Mouse (Mus musculus) left cerebral cortex, adult 2 months (tissue): ENCODE measurements at regions not wholly inside any gene's neighbourhood (a gene's known extent, or its start where the extent isn't known, plus 50 kb on each side); places are given as distances from the start of the nearest gene placed in this dataset.
A peak's percentile ranks its signal among the peaks of the same experiment; 100 is the strongest.

Experiments
- DNase-seq, 2 experiments: peaks; one replicate each; pipeline ENCODE4 v3.0.0; 2021 to 2022; ENCODE audit warnings: low spot score in 2 of 2, mixed read lengths in 1 of 2; ENCODE audit errors: extremely low spot score in 1 of 2
- H3K27ac ChIP-seq: fragments of 200-600 bp; 2 replicates; pipeline ENCODE4 v1.8.1; 2022
- H3K4me3 ChIP-seq: fragments of 200-600 bp; 2 replicates; pipeline ENCODE4 v1.8.1; 2022
- CTCF ChIP-seq: fragments of 200-600 bp; IDR thresholded peaks from 2 replicates; pipeline ENCODE4 v1.8.1; 2022; ENCODE audit warnings: antibody characterized with exemption, mild to moderate bottlenecking, moderate library complexity
- intact Hi-C: fragments of 180-260 bp; cut with DNase I; formaldehyde crosslinking; loops from one replicate; pipeline ENCODE4 v1.15.1; 2025

DNA sequence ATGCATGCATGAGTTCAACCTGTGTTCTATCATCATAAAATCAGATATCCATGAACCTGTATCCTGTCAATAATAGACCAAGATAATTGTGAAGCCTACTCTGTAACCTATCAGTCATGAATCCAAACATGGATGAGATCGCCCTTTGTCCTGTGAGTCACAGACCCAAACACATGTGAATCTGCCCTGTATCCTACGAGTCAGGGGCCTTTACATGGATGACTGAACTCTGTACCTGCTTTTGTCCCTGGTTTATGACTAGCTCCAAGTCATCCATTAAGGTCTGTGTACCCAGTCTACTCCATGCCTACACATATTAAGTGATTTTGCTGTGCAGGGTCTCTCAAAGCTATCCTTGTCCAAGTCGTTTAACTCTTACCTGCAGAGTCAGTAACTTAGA lies 187.7 kb upstream of the Tbl1xr1 start:
- intact Hi-C loops: no loop called here
- TF ChIP-seq CTCF: no peak
- Histone ChIP-seq H3K27ac (no peak overlapping the region), H3K4me3 (no peak overlapping the region)
- no peak for DNase-seq

DNA sequence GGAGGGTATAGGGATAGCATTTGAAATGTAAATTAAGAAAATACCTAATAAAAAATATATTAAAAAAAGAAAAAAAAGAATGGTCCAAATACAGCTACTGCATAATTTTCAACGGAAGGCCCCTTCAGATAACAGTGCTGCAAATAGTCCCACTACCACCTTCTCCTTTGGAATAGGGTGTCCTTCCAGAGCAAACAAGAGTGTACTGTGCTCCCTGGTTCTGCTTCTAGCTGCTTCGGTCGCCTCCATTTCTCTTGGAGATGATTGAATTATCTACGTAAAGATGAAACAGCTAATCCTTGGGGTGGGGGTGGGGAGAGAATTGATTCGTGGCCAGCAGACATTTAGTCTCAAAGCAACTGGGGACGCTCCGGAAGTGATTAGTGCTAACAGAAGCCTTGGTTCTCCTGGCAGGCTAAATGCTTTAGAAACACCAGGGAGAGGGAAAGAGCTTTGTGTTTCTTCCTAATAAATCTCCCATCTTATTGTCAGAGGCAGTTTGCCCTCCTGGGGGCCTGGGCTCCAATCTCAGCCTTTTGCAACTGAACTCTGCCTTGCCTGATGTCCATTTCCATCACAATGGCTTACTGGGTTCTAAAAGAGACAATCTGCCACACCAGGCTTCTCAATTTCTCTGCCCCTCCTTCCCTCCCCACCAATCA lies 184.5 kb upstream of the Tbl1xr1 start:
- no peak overlapping the region for H3K27ac ChIP-seq
- TF ChIP-seq CTCF: no peak
- intact Hi-C loops: loop anchor here (2.0 kb wide), 2 partner anchors 45 to 185 kb away; partner anchors contain the start of gene Tbl1xr1
- H3K4me3 ChIP-seq: no peak overlapping the region
- no peak for DNase-seq

DNA sequence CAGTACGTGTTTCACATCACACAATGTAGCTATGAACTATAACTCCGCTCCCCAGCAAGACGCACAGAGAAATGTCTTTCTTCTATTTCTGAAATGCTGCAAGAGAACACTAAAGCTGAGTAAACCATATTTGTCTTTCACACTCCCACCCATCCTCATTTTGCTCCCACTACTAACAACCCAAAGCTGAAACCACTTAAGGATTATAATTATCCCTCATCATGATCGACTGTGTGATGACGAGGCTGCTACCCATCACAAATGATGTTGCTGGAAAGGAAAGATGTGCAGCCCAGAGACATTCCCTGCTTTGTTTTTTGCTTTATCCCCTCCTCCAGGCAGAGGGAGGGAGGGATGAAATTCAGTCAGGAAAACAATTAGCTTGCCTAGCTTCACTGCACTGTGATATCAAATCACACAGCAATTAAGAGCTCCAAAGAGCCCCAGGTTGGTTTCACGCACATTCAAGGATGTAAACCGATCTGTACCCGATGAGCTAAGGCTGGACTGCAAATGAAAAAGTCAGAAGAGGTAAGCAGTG lies 183.5 kb upstream of the Tbl1xr1 start:
- intact Hi-C loops: loop anchor here (2.0 kb wide), 2 partner anchors 44 to 184 kb away; partner anchors contain the start of gene Tbl1xr1
- no peak overlapping the region for H3K4me3 ChIP-seq
- H3K27ac ChIP-seq: peak overlapping the region; percentile 20; the same call in 1 of the 2 replicates

DNA sequence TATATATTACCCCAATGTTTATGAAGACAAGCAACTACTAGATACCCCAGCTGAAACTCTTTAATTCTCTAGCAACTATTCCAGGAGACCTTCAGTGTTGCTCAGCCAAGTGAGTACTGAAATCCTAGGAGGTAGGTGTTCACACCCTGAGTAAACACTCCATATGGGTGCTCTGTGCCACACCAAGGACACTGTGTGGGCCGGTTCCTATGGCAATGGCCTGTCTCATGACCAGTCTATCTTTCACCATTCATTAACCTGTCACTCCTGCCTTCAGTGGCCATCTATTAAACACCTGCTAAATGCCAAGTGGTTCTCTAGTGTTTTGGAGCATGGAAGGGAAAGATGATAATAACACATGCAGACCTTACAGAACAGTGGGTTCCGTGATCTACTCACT lies 180.9 kb upstream of the Tbl1xr1 start:
- intact Hi-C loops: no loop called here
- no peak for TF ChIP-seq CTCF
- H3K27ac ChIP-seq: no peak overlapping the region
- no peak for DNase-seq
- no peak overlapping the region for H3K4me3 ChIP-seq

More for the DNA sequence above, 183.5 kb upstream of the Tbl1xr1 start:
- peak; percentile 21 to 33 for DNase-seq
- no peak for TF ChIP-seq CTCF

DNA sequence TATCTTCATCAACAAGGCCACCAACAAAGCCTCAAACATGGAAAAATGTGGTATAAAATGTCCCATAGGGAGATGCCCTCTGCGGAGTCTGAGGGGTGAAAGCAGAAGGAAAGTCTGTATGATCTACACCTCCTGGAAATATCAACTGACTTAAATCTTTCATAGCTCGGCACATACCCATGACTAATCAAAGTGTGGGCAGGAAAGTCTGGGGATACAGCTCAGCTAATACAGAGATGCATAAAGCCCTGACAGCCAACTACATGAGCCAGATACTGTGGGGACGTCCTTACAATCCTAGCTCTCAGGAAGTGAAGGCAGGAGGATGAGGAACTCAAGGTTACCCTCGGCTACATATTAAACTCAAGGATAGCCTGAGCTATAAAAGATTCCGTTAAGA lies 178.2 kb upstream of the Tbl1xr1 start:
- no peak for DNase-seq
- no peak for TF ChIP-seq CTCF
- Histone ChIP-seq H3K27ac (no peak overlapping the region), H3K4me3 (no peak overlapping the region)
- intact Hi-C loops: no loop called here

DNA sequence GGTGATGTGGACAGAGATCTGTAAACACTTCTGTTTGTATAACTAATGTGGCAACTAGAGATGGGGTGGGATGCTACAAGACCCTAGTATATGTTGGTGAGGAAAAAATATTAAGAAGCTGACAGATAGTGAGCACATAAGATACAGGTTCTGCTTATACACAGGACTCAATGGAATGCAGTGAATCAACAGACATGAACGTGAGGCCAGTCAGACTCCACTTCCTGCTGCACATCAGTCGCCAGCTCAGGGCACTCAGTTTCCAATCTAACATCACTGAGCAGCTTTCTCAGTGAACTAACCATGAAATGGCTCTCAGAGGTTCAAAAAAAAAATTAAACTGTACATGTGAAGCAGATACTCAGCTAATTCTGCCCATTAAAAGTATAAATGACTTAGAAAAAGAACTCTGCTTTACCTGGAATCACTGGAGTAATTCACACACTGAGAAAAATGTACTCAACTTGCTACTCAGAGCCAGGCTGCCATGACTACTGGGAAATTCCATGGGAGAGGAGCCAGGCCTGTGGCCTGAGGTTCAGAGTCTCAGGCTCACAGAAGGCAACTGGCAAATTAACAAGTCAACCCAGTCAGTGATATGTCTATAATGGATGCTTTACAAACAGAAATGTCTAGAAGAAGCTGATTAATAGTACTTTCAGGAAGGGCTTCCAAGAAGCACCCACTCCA lies 170.9 kb upstream of the Tbl1xr1 start:
- intact Hi-C loops: no loop called here

DNA sequence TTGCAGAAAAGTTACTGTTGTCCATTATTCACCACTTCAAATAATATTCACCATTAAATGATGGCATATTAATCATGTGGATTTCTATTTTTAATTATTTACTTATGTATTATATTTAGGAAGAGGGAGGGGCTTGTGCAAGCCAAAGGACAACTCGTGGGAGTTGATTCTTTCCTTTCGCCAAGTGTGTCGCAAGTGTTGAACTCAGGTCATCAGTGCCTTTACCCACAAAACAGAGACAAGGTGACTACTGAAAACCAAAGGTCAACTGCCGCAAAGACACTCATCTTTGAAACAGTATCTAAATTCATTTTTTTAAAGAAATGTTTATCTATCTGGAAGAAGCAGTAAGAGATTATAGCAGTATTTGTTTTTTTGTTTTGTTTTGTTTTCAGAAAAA lies 167.6 kb upstream of the Tbl1xr1 start:
- intact Hi-C loops: no loop called here
- no peak overlapping the region for H3K27ac ChIP-seq
- no peak overlapping the region for H3K4me3 ChIP-seq
- DNase-seq: no peak
- TF ChIP-seq CTCF: no peak

More for the DNA sequence above, 170.9 kb upstream of the Tbl1xr1 start:
- DNase-seq: no peak
- Histone ChIP-seq H3K4me3 (no peak overlapping the region), H3K27ac (no peak overlapping the region)
- no peak for TF ChIP-seq CTCF

DNA sequence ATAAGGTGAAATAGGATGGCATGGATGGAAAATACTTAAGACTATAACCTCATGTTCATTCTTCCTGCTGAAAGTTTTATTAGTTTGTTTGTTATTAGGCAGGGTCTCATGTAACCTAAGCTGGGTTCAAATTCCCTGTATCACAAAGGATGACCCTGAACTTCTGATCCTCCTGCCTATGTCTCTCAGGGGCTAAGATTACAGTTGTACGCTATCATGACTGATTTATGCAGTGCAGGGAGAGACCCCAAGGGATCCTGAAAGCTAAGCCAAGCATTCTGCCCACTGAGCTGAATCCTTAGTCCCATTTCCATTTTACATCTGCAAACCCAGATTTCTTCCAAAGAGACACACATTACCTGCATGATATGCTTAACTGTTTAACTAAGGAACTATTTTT lies 166.4 kb upstream of the Tbl1xr1 start:
- no peak overlapping the region for H3K4me3 ChIP-seq
- no peak for DNase-seq
- intact Hi-C loops: no loop called here
- no peak overlapping the region for H3K27ac ChIP-seq
- TF ChIP-seq CTCF: no peak

DNA sequence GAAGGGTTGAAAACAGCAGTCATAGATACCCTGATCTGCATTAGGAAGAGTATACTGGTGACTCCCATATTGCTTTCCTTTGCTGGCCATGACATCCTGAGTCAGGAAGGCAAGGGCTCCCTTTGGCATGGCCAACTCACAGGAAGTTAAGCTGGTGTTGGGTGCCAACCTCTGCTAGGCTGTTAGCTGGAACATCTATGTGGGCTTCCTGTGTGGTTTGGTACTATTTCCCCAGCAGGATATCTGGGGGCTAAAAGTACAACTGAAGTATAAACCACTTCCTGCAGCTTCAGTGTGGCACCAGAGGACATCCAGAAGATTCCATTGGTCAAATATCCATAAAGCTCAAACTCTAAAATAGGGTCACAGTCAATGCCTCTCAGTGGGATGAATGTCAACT lies 165.4 kb upstream of the Tbl1xr1 start:
- no peak overlapping the region for H3K27ac ChIP-seq
- intact Hi-C loops: no loop called here
- no peak for TF ChIP-seq CTCF
- no peak overlapping the region for H3K4me3 ChIP-seq
- no peak for DNase-seq

DNA sequence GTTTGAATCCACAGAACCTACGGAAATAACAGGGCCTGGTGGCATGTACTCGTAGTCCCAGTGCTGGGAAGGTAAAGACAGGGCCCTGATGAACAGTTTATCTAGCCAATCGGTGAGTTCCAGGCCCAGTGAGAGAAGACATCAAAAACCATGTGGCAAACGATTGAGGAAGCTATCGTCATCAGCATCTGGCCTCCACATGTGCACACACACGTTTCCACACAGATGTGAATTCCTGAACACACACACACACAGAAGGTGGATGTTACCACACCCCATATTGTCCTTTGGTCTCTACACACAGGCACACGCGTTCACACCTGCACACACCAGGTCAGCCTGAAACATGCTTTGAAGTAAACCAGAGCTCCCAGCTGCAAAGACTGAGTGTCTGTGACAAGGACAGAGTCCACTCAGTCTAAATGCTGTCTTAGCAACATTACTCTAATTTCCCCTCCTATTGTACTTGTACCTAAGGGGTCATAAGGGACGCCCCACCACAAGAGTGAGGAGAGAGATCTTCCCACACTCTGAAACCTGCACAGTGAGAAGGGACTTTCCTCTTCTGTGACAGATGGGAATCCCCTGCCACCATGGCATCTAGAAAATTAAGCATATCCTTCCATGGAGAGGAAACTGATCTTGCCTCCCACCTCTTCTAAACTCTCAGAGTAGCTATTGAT lies 159.1 kb upstream of the Tbl1xr1 start:
- no peak for TF ChIP-seq CTCF
- no peak for DNase-seq
- intact Hi-C loops: no loop called here
- Histone ChIP-seq H3K27ac (no peak overlapping the region), H3K4me3 (no peak overlapping the region)

DNA sequence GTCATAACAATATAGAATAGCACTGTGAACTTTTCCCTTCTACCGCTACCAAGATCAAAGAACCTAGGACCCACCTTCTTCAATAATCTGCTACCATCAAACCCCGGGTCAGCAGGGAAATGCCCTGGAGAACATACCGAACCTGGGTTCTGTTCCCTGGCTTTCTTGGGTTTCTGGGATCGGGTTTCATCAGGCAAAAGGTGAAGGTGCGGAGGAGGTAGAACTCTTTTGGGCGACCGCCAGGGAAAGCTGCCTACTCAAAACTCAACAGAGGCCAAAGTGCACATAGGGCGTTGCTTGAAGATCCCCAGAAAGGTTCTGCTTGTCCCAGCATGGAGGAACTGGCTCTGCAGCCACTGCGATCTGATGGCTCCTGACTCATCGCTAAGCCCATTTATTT lies 158.0 kb upstream of the Tbl1xr1 start:
- no peak overlapping the region for H3K27ac ChIP-seq
- intact Hi-C loops: no loop called here
- no peak for TF ChIP-seq CTCF
- H3K4me3 ChIP-seq: no peak overlapping the region
- no peak for DNase-seq

DNA sequence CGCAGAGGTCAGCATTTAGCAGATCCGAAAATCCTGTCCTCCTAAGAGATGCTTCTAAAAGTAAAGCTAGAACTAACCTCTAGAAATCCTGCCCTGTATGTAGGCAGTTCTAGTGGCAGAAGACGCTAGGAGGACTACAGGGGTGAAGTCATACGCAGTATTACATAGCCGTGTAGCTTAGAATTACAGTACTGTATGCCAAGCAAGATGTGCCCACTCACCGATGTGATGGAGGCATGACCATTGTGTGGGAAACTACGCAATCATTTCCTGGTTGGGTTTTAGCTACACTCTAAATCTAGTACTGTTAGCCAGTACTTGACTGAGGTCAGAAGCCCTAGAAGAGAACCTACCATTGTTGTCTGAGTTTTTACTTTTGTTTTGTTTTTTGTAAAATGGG lies 156.5 kb upstream of the Tbl1xr1 start:
- TF ChIP-seq CTCF: no peak
- intact Hi-C loops: no loop called here
- DNase-seq: no peak
- no peak overlapping the region for H3K27ac ChIP-seq
- H3K4me3 ChIP-seq: no peak overlapping the region
